31 mouse cellular contexts compared by ENCODE assay signal in genomic region chr6:29382442-29382841, GRCm38 (mm10). TPM values are rescaled to one million over a fixed set of nuclear protein-coding genes. Genes with fewer than 3 reads are reported as not detected.
A peak's percentile ranks its signal among the peaks of the same experiment; 100 is the strongest.
DNase-seq lines count a peak whose midpoint lies in the region; ATAC-seq and TF ChIP-seq lines count a peak whose summit lies in the region.
"Had no signal": no experiment of that assay in that cellular context is flagged by ENCODE, and none has a peak within 500 bp of the region (broad histone marks: within the 10 kb centered on the region; RNA-seq: fewer than 3 reads in every experiment).

No protein-coding gene starts in this region.

- no peaks in the 10 kb centered on the region for H3K9me3 ChIP-seq in hindbrain, postnatal 0 days (ENCODE audit: low read length)
- no peaks in the 10 kb centered on the region for H3K9me3 ChIP-seq in hindbrain, embryonic 14.5 days (ENCODE audit: control insufficient read depth, low read length)
- H3K9me3 ChIP-seq in midbrain, postnatal 0 days (ENCODE audit: low read length) = no peaks in the 10 kb centered on the region
- no peaks in the 10 kb centered on the region for H3K9me3 ChIP-seq in midbrain, embryonic 14.5 days (ENCODE audit: control insufficient read depth, low read length)
- H3K9me3 ChIP-seq: embryonic facial prominence, embryonic 10.5 days; embryonic facial prominence, embryonic 13.5 days; forebrain, embryonic 12.5 days; forebrain, embryonic 15.5 days; heart, embryonic 12.5 days; heart, embryonic 15.5 days; hindbrain, embryonic 10.5 days; hindbrain, embryonic 13.5 days had no signal

- TF ChIP-seq CTCF in hindbrain, postnatal 0 days (IDR thresholded peaks at IDR 0.05; ENCODE audit: low read depth) = no peak
- no peak for TF ChIP-seq CTCF in midbrain, postnatal 0 days (IDR thresholded peaks at IDR 0.05)

- H3K27me3 ChIP-seq in hindbrain, postnatal 0 days (ENCODE audit: insufficient read depth, low read length) = no peaks in the 10 kb centered on the region
- 0 out of 2 replicates have a peak, but pooled peaks cover 1% of the 10 kb centered on the region for H3K27me3 ChIP-seq in hindbrain, embryonic 14.5 days (ENCODE audit: control insufficient read depth, insufficient read depth, low read length)
- no peaks in the 10 kb centered on the region; the same call in 1 of the 2 replicates for H3K27me3 ChIP-seq in midbrain, postnatal 0 days (ENCODE audit: insufficient read depth, low read length)
- no peaks in the 10 kb centered on the region for H3K27me3 ChIP-seq in midbrain, embryonic 14.5 days (ENCODE audit: control insufficient read depth, insufficient read depth, low read length)
- H3K27me3 ChIP-seq: CH12.LX; embryonic facial prominence, embryonic 13.5 days; forebrain, embryonic 12.5 days; heart, embryonic 12.5 days; heart, embryonic 15.5 days had no signal

- H3K9ac ChIP-seq in hindbrain, postnatal 0 days (replicated peaks; ENCODE audit: low read length) = no peak overlapping the region
- H3K9ac ChIP-seq in hindbrain, embryonic 14.5 days = no peak overlapping the region
- no peak overlapping the region for H3K9ac ChIP-seq in midbrain, postnatal 0 days (replicated peaks; ENCODE audit: low read length, poor library complexity, severe bottlenecking)
- no peak overlapping the region for H3K9ac ChIP-seq in midbrain, embryonic 14.5 days (replicated peaks; ENCODE audit: low read length)
- H3K9ac ChIP-seq: embryonic facial prominence, embryonic 13.5 days; forebrain, embryonic 12.5 days; forebrain, embryonic 15.5 days; heart, embryonic 12.5 days; heart, embryonic 15.5 days; hindbrain, embryonic 13.5 days had no signal

- no peak overlapping the region for H3K4me3 ChIP-seq in hindbrain, postnatal 0 days (ENCODE audit: low read length)
- no peak overlapping the region for H3K4me3 ChIP-seq in hindbrain, embryonic 14.5 days (replicated peaks; ENCODE audit: low read length)
- no peak overlapping the region for H3K4me3 ChIP-seq in midbrain, postnatal 0 days (ENCODE audit: low read depth, low read length)
- H3K4me3 ChIP-seq in midbrain, embryonic 14.5 days (replicated peaks; ENCODE audit: low read depth, low read length) = no peak overlapping the region
- H3K4me3 ChIP-seq: embryonic facial prominence, embryonic 10.5 days; embryonic facial prominence, embryonic 13.5 days; erythroblast, embryonic 14.5 days; forebrain, embryonic 12.5 days; forebrain, embryonic 15.5 days; heart, embryonic 12.5 days; heart, embryonic 15.5 days; hindbrain, embryonic 10.5 days; hindbrain, embryonic 13.5 days had no signal

- 33% methylated on average over 2 of the region's 2 CpGs for WGBS in hindbrain, postnatal 0 days
- WGBS in hindbrain, embryonic 14.5 days = 43% methylated on average over 2 of the region's 2 CpGs
- 24% methylated on average over 2 of the region's 2 CpGs for WGBS in midbrain, postnatal 0 days
- 31% methylated on average over 2 of the region's 2 CpGs for WGBS in midbrain, embryonic 14.5 days

- H3K4me2 ChIP-seq in hindbrain, postnatal 0 days (ENCODE audit: low read depth, low read length) = no peak overlapping the region
- H3K4me2 ChIP-seq in hindbrain, embryonic 14.5 days (replicated peaks) = no peak overlapping the region
- no peak overlapping the region for H3K4me2 ChIP-seq in midbrain, postnatal 0 days (ENCODE audit: low read depth, low read length, poor library complexity, severe bottlenecking)
- H3K4me2 ChIP-seq in midbrain, embryonic 14.5 days (ENCODE audit: low read length) = no peak overlapping the region
- H3K4me2 ChIP-seq: embryonic facial prominence, embryonic 13.5 days; forebrain, embryonic 12.5 days; forebrain, embryonic 15.5 days; heart, embryonic 12.5 days; heart, embryonic 15.5 days; hindbrain, embryonic 13.5 days had no signal

- no peak overlapping the region for H3K27ac ChIP-seq in hindbrain, postnatal 0 days
- no peak overlapping the region for H3K27ac ChIP-seq in hindbrain, embryonic 14.5 days
- H3K27ac ChIP-seq in midbrain, postnatal 0 days (ENCODE audit: low read depth, low read length) = no peak overlapping the region
- no peak overlapping the region for H3K27ac ChIP-seq in midbrain, embryonic 14.5 days (replicated peaks; ENCODE audit: low read depth, low read length)
- H3K27ac ChIP-seq: embryonic facial prominence, embryonic 10.5 days; embryonic facial prominence, embryonic 13.5 days; forebrain, embryonic 12.5 days; forebrain, embryonic 15.5 days; heart, embryonic 15.5 days; hindbrain, embryonic 10.5 days; hindbrain, embryonic 13.5 days had no signal

- H3K4me1 ChIP-seq in hindbrain, postnatal 0 days (ENCODE audit: insufficient read depth, low read length) = no peaks in the 10 kb centered on the region
- H3K4me1 ChIP-seq in hindbrain, embryonic 14.5 days (replicated peaks; ENCODE audit: control insufficient read depth, insufficient read depth, low read length) = no peaks in the 10 kb centered on the region
- H3K4me1 ChIP-seq in midbrain, postnatal 0 days (ENCODE audit: insufficient read depth, low read length) = no peaks in the 10 kb centered on the region
- H3K4me1 ChIP-seq in midbrain, embryonic 14.5 days (ENCODE audit: control insufficient read depth, insufficient read depth, low read length) = no peaks in the 10 kb centered on the region
- H3K4me1 ChIP-seq: forebrain, embryonic 12.5 days; forebrain, embryonic 15.5 days; hindbrain, embryonic 13.5 days had no signal

- peak; percentile 68 for ATAC-seq in hindbrain, postnatal 0 days
- no peak for ATAC-seq in hindbrain, embryonic 14.5 days (ENCODE audit: low FRiP score)
- 0 out of 2 replicates have a peak, but pooled peaks have one; percentile 58 for ATAC-seq in midbrain, postnatal 0 days (ENCODE audit: low FRiP score)
- ATAC-seq in midbrain, embryonic 14.5 days (ENCODE audit: low FRiP score, low TSS enrichment) = no peak
- ATAC-seq: activated CD4-positive, CD25-positive, alpha-beta regulatory T cell, adult 4 months; forebrain, embryonic 15.5 days; intestine, postnatal 0 days had no signal

- H3K36me3 ChIP-seq in hindbrain, postnatal 0 days (ENCODE audit: insufficient read depth, low read length) = 0 out of 2 replicates have a peak, but pooled peaks cover 1% of the 10 kb centered on the region
- peaks cover 8% of the 10 kb centered on the region for H3K36me3 ChIP-seq in hindbrain, embryonic 14.5 days (replicated peaks; ENCODE audit: control insufficient read depth, insufficient read depth)
- peaks cover 9% of the 10 kb centered on the region; the same call in 1 of the 2 replicates for H3K36me3 ChIP-seq in midbrain, postnatal 0 days (ENCODE audit: insufficient read depth, low read length)
- H3K36me3 ChIP-seq in midbrain, embryonic 14.5 days (ENCODE audit: control insufficient read depth, insufficient read depth, low read length) = peaks cover 6% of the 10 kb centered on the region; the same call in 1 of the 2 replicates

- DNase-seq in hindbrain, postnatal 0 days (ENCODE audit: low spot score) = peak; percentile 12
- no peak for DNase-seq in hindbrain, embryonic 14.5 days (ENCODE audit: low spot score)
- DNase-seq in midbrain, postnatal 0 days (ENCODE audit: low spot score) = peak; percentile 22
- no peak for DNase-seq in midbrain, embryonic 14.5 days
- peak; percentile 69 for DNase-seq in R1 (ENCODE audit: low read depth, low spot score)
- DNase-seq in gastrocnemius, postnatal 4 days (ENCODE audit: low spot score in 2 of 2) = no peak
- no peak for DNase-seq in gastrocnemius, postnatal 25 days
- DNase-seq: adrenal gland, adult 8-10 months; adrenal gland, postnatal 25 days; B cell, adult 2 months; cerebellum, adult 2 months; cerebellum, adult 9-11 months; cerebellum, postnatal 36 days; embryo, embryonic 11 days; gastrocnemius, postnatal 36 days; heart, adult 11 months; heart, postnatal 10 days; heart, postnatal 36 days had no signal

RNA-seq across cellular contexts. Expression of gene Opn1sw, which starts 5.8 kb away (rescaled TPM):
- total RNA-seq in hindbrain, postnatal 0 days (2014; rRNA removed) = 2.2 TPM in 1 of 2 replicates, not detected in the other
- polyA plus RNA-seq in hindbrain, postnatal 0 days (2015; fragmentation: Nextera tagmentation; extraction: Ambion mirVana) = 0.44 and 0.63 TPM in 2 replicates
- polyA plus RNA-seq in hindbrain, embryonic 14.5 days (2014; fragmentation: Nextera tagmentation; extraction: Ambion mirVana) = 0.46 and 0.48 TPM in 2 replicates
- total RNA-seq in midbrain, postnatal 0 days (2014; rRNA removed) = 0.11 and 0.14 TPM in 2 replicates
- polyA plus RNA-seq in midbrain, postnatal 0 days (2015; fragmentation: Nextera tagmentation; extraction: Ambion mirVana) = 0.15 and 0.56 TPM in 2 replicates
- 0.31 and 0.36 TPM in 2 replicates for polyA plus RNA-seq in midbrain, embryonic 14.5 days (2014; fragmentation: Nextera tagmentation; extraction: Ambion mirVana)
- total RNA-seq in gastrocnemius, postnatal 4 days (2021) = under 1 TPM; 0.44 to 0.98 TPM
- under 1 TPM; 0.13 to 0.32 TPM for total RNA-seq in gastrocnemius, postnatal 25 days (2021)
- total RNA-seq: adrenal gland, adult 8-10 months; CH12.LX; heart, postnatal 10 days; MEL had no signal
- polyA plus RNA-seq: cerebellum, adult 2 months; erythroblast, embryonic 14.5 days had no signal

RNA-seq across cellular contexts. Expression of gene Ccdc136, which starts 13.7 kb away (rescaled TPM):
- 58.1 and 79.4 TPM in 2 replicates for total RNA-seq in hindbrain, postnatal 0 days (2014; rRNA removed)
- 56.4 and 62.0 TPM in 2 replicates for polyA plus RNA-seq in hindbrain, postnatal 0 days (2015; fragmentation: Nextera tagmentation; extraction: Ambion mirVana)
- 53.2 and 55.7 TPM in 2 replicates for polyA plus RNA-seq in hindbrain, embryonic 14.5 days (2014; fragmentation: Nextera tagmentation; extraction: Ambion mirVana)
- total RNA-seq in midbrain, postnatal 0 days (2014; rRNA removed) = 54.4 and 77.6 TPM in 2 replicates
- polyA plus RNA-seq in midbrain, postnatal 0 days (2015; fragmentation: Nextera tagmentation; extraction: Ambion mirVana) = 50.8 and 51.9 TPM in 2 replicates
- polyA plus RNA-seq in midbrain, embryonic 14.5 days (2014; fragmentation: Nextera tagmentation; extraction: Ambion mirVana) = 30.6 and 33.5 TPM in 2 replicates
- total RNA-seq in gastrocnemius, postnatal 4 days (2021) = 10 to 100 TPM; 20.1 to 28.9 TPM
- total RNA-seq in gastrocnemius, postnatal 25 days (2021) = 10 to 100 TPM in 1 of 2 experiments, 1 to 10 TPM in 1; 8.0 to 14.1 TPM
- total RNA-seq: MEL had no signal
- polyA plus RNA-seq: erythroblast, embryonic 14.5 days had no signal

RNA-seq across cellular contexts. Expression of gene Calu, which starts 34.6 kb away (rescaled TPM):
- 117 and 119 TPM in 2 replicates for total RNA-seq in hindbrain, postnatal 0 days (2014; rRNA removed)
- polyA plus RNA-seq in hindbrain, postnatal 0 days (2015; fragmentation: Nextera tagmentation; extraction: Ambion mirVana) = 131 and 135 TPM in 2 replicates
- polyA plus RNA-seq in hindbrain, embryonic 14.5 days (2014; fragmentation: Nextera tagmentation; extraction: Ambion mirVana) = 187 and 199 TPM in 2 replicates
- 124 and 142 TPM in 2 replicates for total RNA-seq in midbrain, postnatal 0 days (2014; rRNA removed)
- 124 and 131 TPM in 2 replicates for polyA plus RNA-seq in midbrain, postnatal 0 days (2015; fragmentation: Nextera tagmentation; extraction: Ambion mirVana)
- 109 and 181 TPM in 2 replicates for polyA plus RNA-seq in midbrain, embryonic 14.5 days (2014; fragmentation: Nextera tagmentation; extraction: Ambion mirVana)
- 100 to 1,000 TPM; 266 to 268 TPM for total RNA-seq in gastrocnemius, postnatal 4 days (2021)
- 100 to 1,000 TPM in 1 of 2 experiments, 10 to 100 TPM in 1; 99.7 to 108 TPM for total RNA-seq in gastrocnemius, postnatal 25 days (2021)

RNA-seq across cellular contexts. Expression of gene Flnc, which starts 50.6 kb away (rescaled TPM):
- total RNA-seq in hindbrain, postnatal 0 days (2014; rRNA removed) = 17.6 and 19.4 TPM in 2 replicates
- 1.8 TPM in 2 replicates for polyA plus RNA-seq in hindbrain, postnatal 0 days (2015; fragmentation: Nextera tagmentation; extraction: Ambion mirVana)
- 4.8 and 6.8 TPM in 2 replicates for polyA plus RNA-seq in hindbrain, embryonic 14.5 days (2014; fragmentation: Nextera tagmentation; extraction: Ambion mirVana)
- total RNA-seq in midbrain, postnatal 0 days (2014; rRNA removed) = 11.1 and 12.0 TPM in 2 replicates
- 1.2 and 1.4 TPM in 2 replicates for polyA plus RNA-seq in midbrain, postnatal 0 days (2015; fragmentation: Nextera tagmentation; extraction: Ambion mirVana)
- polyA plus RNA-seq in midbrain, embryonic 14.5 days (2014; fragmentation: Nextera tagmentation; extraction: Ambion mirVana) = 1.6 and 4.0 TPM in 2 replicates
- 100 to 1,000 TPM; 491 to 520 TPM for total RNA-seq in gastrocnemius, postnatal 4 days (2021)
- total RNA-seq in gastrocnemius, postnatal 25 days (2021) = 100 to 1,000 TPM; 420 to 954 TPM
- polyA plus RNA-seq: activated CD4-positive, CD25-positive, alpha-beta regulatory T cell, adult 4 months; erythroblast, embryonic 14.5 days had no signal

Comparison
In these comparisons a context has a peak if more than half of its experiments do, and no peak if none do; other contexts are left out.
1. ATAC-seq: peak in hindbrain, postnatal 0 days (single experiment) and midbrain, postnatal 0 days (single experiment); none in hindbrain, embryonic 14.5 days (single experiment) and midbrain, embryonic 14.5 days (single experiment).
2. DNase-seq: peak in hindbrain, postnatal 0 days (single experiment), midbrain, postnatal 0 days (single experiment) and R1 (single experiment); none in hindbrain, embryonic 14.5 days (single experiment), midbrain, embryonic 14.5 days (single experiment), gastrocnemius, postnatal 4 days (0 of 2) and gastrocnemius, postnatal 25 days (single experiment).